Mouse (Mus musculus): ENCODE data around the gene Mapk7. TPM values are rescaled to one million over a fixed set of nuclear protein-coding genes. Genes with fewer than 3 reads are reported as not detected.

Mapk7 gene
- polyA plus RNA-seq, 1 experiment from 2014 or later: 49.6 TPM

DNA sequence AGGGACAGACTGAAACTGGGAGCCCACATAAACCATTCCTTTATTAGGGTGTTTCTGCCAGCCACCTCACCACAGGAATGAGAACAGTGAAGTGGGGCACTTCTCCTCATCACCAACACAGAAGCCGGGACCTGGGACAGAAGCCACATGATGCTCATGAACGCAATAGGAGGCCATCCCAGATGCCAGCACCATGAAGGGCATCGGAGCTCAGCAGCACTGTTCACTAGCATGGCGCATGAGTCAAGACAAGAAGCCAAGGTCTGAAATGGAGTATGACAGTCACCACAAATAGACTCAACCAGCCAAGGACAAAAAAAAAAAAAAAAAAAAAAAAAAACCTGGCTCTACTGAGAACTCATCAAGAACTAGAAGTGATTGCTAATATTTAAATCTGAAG, 53.8 kb downstream of the Mapk7 start:
- 97% methylated on average over 4 of the region's 4 CpGs for WGBS
- no peaks in the 10 kb centered on the region for H3K9me3 ChIP-seq (ENCODE audit: control insufficient read depth, low read length)
- peaks cover 8% of the 10 kb centered on the region; the same call in 1 of the 2 replicates for H3K4me1 ChIP-seq (ENCODE audit: control insufficient read depth, insufficient read depth, low read length)
- ATAC-seq (ENCODE audit: low read depth) (no peak), DNase-seq (ENCODE audit: low spot score) (no peak)
- H3K4me3 ChIP-seq (ENCODE audit: low read depth, low read length): no peak overlapping the region
- H3K27ac ChIP-seq (replicated peaks; ENCODE audit: low read depth, low read length): no peak overlapping the region
- H3K9ac ChIP-seq (ENCODE audit: low read depth, low read length): no peak overlapping the region
- no peaks in the 10 kb centered on the region for H3K27me3 ChIP-seq (replicated peaks; ENCODE audit: control insufficient read depth, insufficient read depth, low read length)
- H3K4me2 ChIP-seq (ENCODE audit: low read depth, low read length): no peak overlapping the region
- no peaks in the 10 kb centered on the region for H3K36me3 ChIP-seq (ENCODE audit: control insufficient read depth, insufficient read depth, low read length)

DNA sequence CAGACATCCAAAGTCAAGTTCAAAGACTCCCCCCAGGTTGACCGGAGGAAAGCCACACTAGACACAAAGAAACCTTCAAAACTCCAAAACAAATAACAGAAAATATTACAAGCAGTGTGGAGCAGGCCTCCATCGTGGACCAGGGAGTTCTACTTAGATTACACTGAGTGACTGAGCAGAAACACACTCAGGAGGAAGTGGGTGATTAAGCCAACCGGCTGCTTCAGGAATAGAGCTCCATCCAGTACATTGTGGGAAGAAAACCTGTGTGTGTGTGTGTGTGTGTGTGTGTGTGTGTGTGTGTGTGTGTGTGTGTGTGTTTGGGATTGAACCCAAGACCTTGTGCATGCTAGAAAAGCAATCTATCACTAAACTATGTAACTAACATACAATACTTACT, 55.0 kb downstream of the Mapk7 start:
- no peak for DNase-seq (ENCODE audit: low spot score)
- Histone ChIP-seq H3K4me2 (ENCODE audit: low read depth, low read length) (no peak overlapping the region), H3K4me3 (ENCODE audit: low read depth, low read length) (no peak overlapping the region), H3K36me3 (ENCODE audit: control insufficient read depth, insufficient read depth, low read length) (no peaks in the 10 kb centered on the region), H3K9me3 (ENCODE audit: control insufficient read depth, low read length) (no peaks in the 10 kb centered on the region), H3K27me3 (replicated peaks; ENCODE audit: control insufficient read depth, insufficient read depth, low read length) (no peaks in the 10 kb centered on the region), H3K9ac (ENCODE audit: low read depth, low read length) (no peak overlapping the region), H3K4me1 (ENCODE audit: control insufficient read depth, insufficient read depth, low read length) (peaks cover 8% of the 10 kb centered on the region; the same call in 1 of the 2 replicates), H3K27ac (replicated peaks; ENCODE audit: low read depth, low read length) (no peak overlapping the region)
- 58% methylated on average over 3 of the region's 3 CpGs for WGBS
- ATAC-seq (ENCODE audit: low read depth): no peak

Other genes with a start within 250 kb of the Mapk7 start
- gene Aldh3a2, start 226.9 kb downstream of the Mapk7 start, polyA plus RNA-seq (2014; fragmentation: Nextera tagmentation; extraction: Ambion mirVana): 36.4 and 37.4 TPM in 2 replicates
- gene Slc47a2, start 151.5 kb downstream of the Mapk7 start, polyA plus RNA-seq (2014; fragmentation: Nextera tagmentation; extraction: Ambion mirVana): 0.29 TPM in 1 of 2 replicates, not detected in the other
- 1.4 and 2.3 TPM in 2 replicates for gene Slc47a1, start 116.1 kb downstream of the Mapk7 start, polyA plus RNA-seq (2014; fragmentation: Nextera tagmentation; extraction: Ambion mirVana)
- 0.78 and 1.0 TPM in 2 replicates for gene Rnf112, start 40.3 kb downstream of the Mapk7 start, polyA plus RNA-seq (2014; fragmentation: Nextera tagmentation; extraction: Ambion mirVana)
- gene Mfap4, start 9.0 kb downstream of the Mapk7 start, polyA plus RNA-seq (2014; fragmentation: Nextera tagmentation; extraction: Ambion mirVana): 420 and 428 TPM in 2 replicates
- 32.5 and 37.5 TPM in 2 replicates for gene B9d1, start 10.7 kb upstream of the Mapk7 start, polyA plus RNA-seq (2014; fragmentation: Nextera tagmentation; extraction: Ambion mirVana)
- 28.0 TPM in 2 replicates for gene Epn2, start 85.3 kb upstream of the Mapk7 start, polyA plus RNA-seq (2014; fragmentation: Nextera tagmentation; extraction: Ambion mirVana)
- 8.2 and 8.6 TPM in 2 replicates for gene Grap, start 158.9 kb upstream of the Mapk7 start, polyA plus RNA-seq (2014; fragmentation: Nextera tagmentation; extraction: Ambion mirVana)
- gene Fam83g, start 189.7 kb upstream of the Mapk7 start, polyA plus RNA-seq (2014; fragmentation: Nextera tagmentation; extraction: Ambion mirVana): 2.2 and 3.7 TPM in 2 replicates
- gene Slc5a10, start 226.4 kb upstream of the Mapk7 start, polyA plus RNA-seq (2014; fragmentation: Nextera tagmentation; extraction: Ambion mirVana): 0.13 TPM in 1 of 2 replicates, not detected in the other

Data from embryonic facial prominence, embryonic 14.5 days (tissue).